Mouse (Mus musculus) heart, embryonic 16.5 days (tissue): ENCODE data around the gene Fbxl17. TPM values are rescaled to one million over a fixed set of nuclear protein-coding genes. Genes with fewer than 3 reads are reported as not detected.

Experiments used
- ATAC-seq: fragments of 200-750 bp; cut with Nextera tagmentation; replicated peaks from 2 replicates; pipeline ENCODE4 v1.8.0; 2017; ENCODE audit warnings: moderate number of reproducible peaks; ENCODE audit not compliant: insufficient read depth, low FRiP score; ENCODE audit errors: extremely low read depth
- H3K27ac ChIP-seq: fragments of 300-500 bp; sonication (generic); 2 replicates; pipeline ENCODE4 v1.5.1; 2014; ENCODE audit warnings: mild to moderate bottlenecking, low read length, control low read depth, moderate library complexity
- H3K27me3 ChIP-seq: fragments of 300-500 bp; sonication (generic); 2 replicates; pipeline ENCODE4 v1.6.1; 2014; ENCODE audit warnings: low read length, mixed read lengths; ENCODE audit not compliant: control insufficient read depth, insufficient read depth
- H3K36me3 ChIP-seq: fragments of 300-500 bp; sonication (generic); 2 replicates; pipeline ENCODE4 v1.6.1; 2014; ENCODE audit not compliant: control insufficient read depth, insufficient read depth
- H3K4me1 ChIP-seq: fragments of 300-500 bp; sonication (generic); 2 replicates; pipeline ENCODE4 v1.6.1; 2014; ENCODE audit warnings: low read length, mixed read lengths; ENCODE audit not compliant: control insufficient read depth, insufficient read depth
- H3K4me2 ChIP-seq: fragments of 300-500 bp; sonication (generic); 2 replicates; pipeline ENCODE4 v1.6.1; 2014; ENCODE audit warnings: low read depth, mild to moderate bottlenecking, control low read depth, low read length
- H3K4me3 ChIP-seq: fragments of 300-500 bp; sonication (generic); 2 replicates; pipeline ENCODE4 v1.5.1; 2014; ENCODE audit warnings: mild to moderate bottlenecking, control low read depth, low read length
- H3K9ac ChIP-seq: fragments of 300-500 bp; sonication (generic); 2 replicates; pipeline ENCODE4 v1.6.1; 2014; ENCODE audit warnings: low read length, control low read depth
- H3K9me3 ChIP-seq: fragments of 300-500 bp; sonication (generic); replicated peaks from 2 replicates; pipeline ENCODE4 v1.6.1; 2016; ENCODE audit warnings: low read length; ENCODE audit not compliant: control insufficient read depth
- WGBS: fragments of 180-500 bp; shearing (Covaris S2); extraction: QIAGEN DNeasy Blood & Tissue Kit; methylation state at CpG from one replicate; pipeline ENCODE4 v1.1.7; 2014; 5-methylcytosine and 5-hydroxymethylcytosine counted together
- polyA plus RNA-seq: library from polyadenylated mRNA; unstranded; fragments of >200 nt; fragmentation: Nextera tagmentation; extraction: Ambion mirVana; gene quantifications from 2 replicates; pipeline ENCODE4 v1.2.1, GENCODE M21; 2015

Gene Fbxl17
- polyA plus RNA-seq, 1 experiment from 2014 or later, result 14.3 TPM

DNA sequence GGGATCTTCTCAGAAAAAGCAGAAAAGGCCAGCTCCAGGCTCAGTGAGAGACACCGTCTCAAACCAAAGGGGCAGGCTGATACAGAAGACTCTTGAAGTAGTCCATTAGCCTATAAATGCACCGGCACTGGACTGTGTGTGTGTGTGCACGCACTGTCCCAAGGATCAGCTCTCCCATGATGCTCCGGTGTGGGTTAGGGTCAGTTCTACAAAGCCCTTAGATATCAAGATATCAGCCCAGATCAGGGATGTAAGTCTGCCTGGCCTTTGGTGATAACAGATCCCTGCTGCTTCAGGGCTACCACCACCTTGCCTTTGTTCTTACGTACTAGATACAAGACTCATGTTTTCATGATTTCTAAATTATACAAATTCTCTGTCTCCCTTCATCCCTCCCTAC lies 294.5 kb downstream of the Fbxl17 start:
- Histone ChIP-seq H3K9ac (no peak overlapping the region), H3K4me1 (no peaks in the 10 kb centered on the region), H3K4me2 (no peak overlapping the region), H3K4me3 (no peak overlapping the region), H3K27me3 (no peaks in the 10 kb centered on the region), H3K9me3 (0 out of 2 replicates have a peak, but pooled peaks cover 7% of the 10 kb centered on the region), H3K36me3 (0 out of 2 replicates have a peak, but pooled peaks cover 3% of the 10 kb centered on the region), H3K27ac (no peak overlapping the region)
- 94% methylated on average over 5 of the region's 5 CpGs for WGBS
- ATAC-seq, result no peak

DNA sequence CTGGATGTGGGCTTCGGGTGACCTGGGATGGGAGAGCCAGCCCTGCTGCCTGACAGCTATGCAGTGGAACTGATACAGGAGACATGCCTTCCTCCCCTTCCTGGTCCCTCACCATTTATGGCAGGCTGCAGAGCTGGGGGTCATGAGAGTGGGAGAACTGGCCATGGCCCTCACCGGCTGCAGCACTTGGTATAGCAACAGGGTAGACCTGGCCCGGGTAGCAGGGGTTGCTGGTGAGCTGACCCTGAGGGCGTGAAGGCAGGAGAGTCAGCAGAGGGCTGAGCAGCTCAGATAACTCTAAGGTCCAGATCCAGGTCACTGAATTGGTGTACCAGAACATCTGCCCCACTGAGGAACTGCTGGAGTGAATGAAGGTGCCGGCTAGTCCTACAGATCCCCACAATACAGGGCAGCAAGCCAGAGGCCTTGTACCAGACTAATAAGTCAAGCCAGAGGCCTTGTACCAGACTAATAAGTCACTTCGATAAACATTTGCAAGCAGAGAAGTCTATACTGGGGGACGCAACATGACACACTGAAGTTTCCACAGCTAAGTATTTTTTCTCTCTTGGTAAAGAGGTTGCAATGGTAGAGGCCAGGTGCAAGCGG lies 296.1 kb downstream of the Fbxl17 start:
- H3K27ac ChIP-seq, result no peak overlapping the region
- ATAC-seq, result no peak
- 70% methylated on average over 8 of the region's 8 CpGs for WGBS

DNA sequence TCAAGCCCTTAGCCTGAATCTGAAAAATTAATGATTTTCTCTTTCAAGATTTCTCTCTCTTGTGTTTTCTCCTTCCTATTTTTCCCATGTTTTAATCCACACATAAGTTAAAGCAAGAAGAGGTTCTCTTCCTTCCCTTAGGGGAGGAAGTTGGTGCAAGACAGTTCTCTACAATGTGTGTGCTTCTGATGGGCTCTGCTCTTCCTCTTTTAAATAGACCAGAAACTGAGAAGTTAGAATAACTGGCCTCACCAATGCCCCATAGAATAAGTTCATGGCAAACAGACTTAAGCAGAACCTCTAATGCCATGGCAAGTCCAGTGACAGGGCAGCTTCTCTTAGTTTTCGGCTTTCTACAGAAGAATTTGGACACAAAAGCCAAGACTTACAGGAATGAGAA lies 301.1 kb downstream of the Fbxl17 start:
- no peak for ATAC-seq
- H3K4me3 ChIP-seq, result no peak overlapping the region
- no peaks in the 10 kb centered on the region for H3K27me3 ChIP-seq
- no peak overlapping the region for H3K9ac ChIP-seq
- 0 out of 2 replicates have a peak, but pooled peaks cover 2% of the 10 kb centered on the region for H3K4me1 ChIP-seq
- no peak overlapping the region for H3K27ac ChIP-seq
- H3K4me2 ChIP-seq, result no peak overlapping the region
- H3K36me3 ChIP-seq, result no peaks in the 10 kb centered on the region
- WGBS, result 88% methylated on average over 1 of the region's 1 CpGs
- no peaks in the 10 kb centered on the region for H3K9me3 ChIP-seq

More for the DNA sequence above, 296.1 kb downstream of the Fbxl17 start:
- Histone ChIP-seq H3K36me3 (no peaks in the 10 kb centered on the region), H3K4me2 (no peak overlapping the region), H3K4me3 (no peak overlapping the region), H3K9me3 (no peaks in the 10 kb centered on the region), H3K4me1 (no peaks in the 10 kb centered on the region), H3K9ac (no peak overlapping the region), H3K27me3 (no peaks in the 10 kb centered on the region)

DNA sequence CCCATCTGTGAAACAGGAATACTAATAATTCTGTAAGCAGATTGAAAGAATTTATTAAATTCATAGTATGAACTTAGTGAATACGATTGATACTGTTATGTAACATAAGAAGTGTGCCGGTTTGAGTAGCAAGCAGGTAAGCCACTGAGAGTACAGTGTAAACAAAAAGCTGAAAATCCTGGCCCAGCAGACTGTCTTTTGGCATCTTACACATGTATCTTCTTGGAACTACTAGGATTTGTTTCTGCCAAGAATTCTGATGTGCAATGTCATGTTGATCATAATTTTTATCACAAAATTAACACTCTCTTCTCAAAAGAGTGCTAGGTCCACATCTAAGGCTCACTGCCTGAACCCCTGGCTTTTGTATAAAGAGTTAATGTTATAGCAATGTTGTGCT lies 304.3 kb downstream of the Fbxl17 start:
- 86% methylated on average over 2 of the region's 2 CpGs for WGBS
- Histone ChIP-seq H3K4me1 (peaks cover 16% of the 10 kb centered on the region), H3K4me2 (no peak overlapping the region), H3K9ac (no peak overlapping the region), H3K27me3 (no peaks in the 10 kb centered on the region), H3K27ac (no peak overlapping the region), H3K9me3 (no peaks in the 10 kb centered on the region), H3K4me3 (no peak overlapping the region), H3K36me3 (no peaks in the 10 kb centered on the region)
- no peak for ATAC-seq

DNA sequence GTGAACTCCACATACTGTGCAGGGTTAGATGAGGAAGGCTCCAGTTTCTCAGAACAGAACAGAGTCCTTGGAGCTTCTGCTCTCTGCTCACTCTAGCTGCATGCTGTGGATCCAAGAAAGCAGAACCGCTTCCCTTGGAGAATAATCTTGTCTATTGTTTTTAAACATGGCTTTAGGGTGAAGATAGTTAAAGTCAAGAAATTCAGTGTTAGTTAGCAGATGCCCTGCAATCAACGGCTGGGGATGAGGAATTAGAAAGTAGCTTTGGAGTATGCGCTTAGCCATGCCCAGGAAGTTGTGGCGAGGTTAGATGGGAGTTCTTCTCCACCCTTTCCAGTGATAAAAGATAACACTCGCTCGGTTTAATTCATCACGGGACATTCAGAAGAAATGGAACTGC lies 306.6 kb downstream of the Fbxl17 start:
- WGBS, result 47% methylated on average over 7 of the region's 7 CpGs
- H3K9me3 ChIP-seq, result no peaks in the 10 kb centered on the region
- H3K4me2 ChIP-seq, result no peak overlapping the region
- no peak overlapping the region for H3K4me3 ChIP-seq
- no peaks in the 10 kb centered on the region for H3K36me3 ChIP-seq
- H3K4me1 ChIP-seq, result peaks cover 16% of the 10 kb centered on the region
- no peak overlapping the region for H3K27ac ChIP-seq
- no peak for ATAC-seq
- no peak overlapping the region for H3K9ac ChIP-seq
- no peaks in the 10 kb centered on the region for H3K27me3 ChIP-seq

DNA sequence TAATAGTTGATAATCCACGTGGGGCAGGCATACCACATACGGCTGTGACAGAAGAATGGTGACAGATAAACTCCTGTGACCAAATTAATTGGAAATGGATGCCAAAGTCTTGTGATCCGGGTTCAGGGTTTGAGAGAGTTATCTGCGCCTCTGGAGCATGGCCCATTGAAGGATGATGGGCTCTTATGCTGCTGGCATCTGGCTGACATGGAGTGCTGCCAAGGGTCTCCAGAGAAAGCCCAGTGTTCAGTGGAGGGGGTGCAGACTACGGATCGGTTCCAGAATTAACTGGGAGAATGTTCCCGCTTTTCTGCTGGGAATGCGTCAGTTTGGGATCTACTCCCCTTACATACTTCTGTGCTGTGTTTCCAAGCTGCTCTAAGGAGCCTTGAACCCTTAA lies 308.5 kb downstream of the Fbxl17 start:
- peak; percentile 91 for ATAC-seq
- Histone ChIP-seq H3K27me3 (no peaks in the 10 kb centered on the region), H3K4me1 (peaks cover 16% of the 10 kb centered on the region), H3K9ac (no peak overlapping the region), H3K4me2 (peak overlapping the region; percentile 31; the same call in 1 of the 2 replicates), H3K36me3 (no peaks in the 10 kb centered on the region), H3K9me3 (no peaks in the 10 kb centered on the region), H3K27ac (peak overlapping the region; percentile 17; the same call in 1 of the 2 replicates), H3K4me3 (no peak overlapping the region)
- WGBS, result 30% methylated on average over 8 of the region's 8 CpGs

DNA sequence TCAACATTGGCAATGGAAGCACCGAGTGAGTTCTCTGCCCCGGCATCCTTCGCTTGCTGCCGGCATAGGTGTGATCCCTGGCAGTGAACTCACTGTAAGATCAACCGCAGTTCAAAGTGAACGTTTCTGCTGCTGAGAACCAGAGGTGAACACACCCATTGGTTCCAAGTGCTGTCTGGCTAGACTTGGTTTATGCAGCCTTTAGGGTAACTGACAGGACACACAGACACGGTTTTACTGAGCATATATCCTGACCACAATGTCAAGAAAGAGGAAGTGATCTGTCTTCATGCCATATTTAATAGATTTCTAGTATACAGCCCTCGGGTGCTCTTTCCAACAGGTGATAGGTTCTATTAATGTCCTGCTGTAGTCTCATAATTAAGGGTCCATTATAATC lies 310.5 kb downstream of the Fbxl17 start:
- Histone ChIP-seq H3K27me3 (no peaks in the 10 kb centered on the region), H3K9ac (no peak overlapping the region), H3K9me3 (no peaks in the 10 kb centered on the region), H3K4me1 (peaks cover 24% of the 10 kb centered on the region), H3K4me2 (no peak overlapping the region), H3K36me3 (no peaks in the 10 kb centered on the region), H3K4me3 (no peak overlapping the region), H3K27ac (no peak overlapping the region)
- no peak for ATAC-seq
- WGBS, result 80% methylated on average over 8 of the region's 8 CpGs

DNA sequence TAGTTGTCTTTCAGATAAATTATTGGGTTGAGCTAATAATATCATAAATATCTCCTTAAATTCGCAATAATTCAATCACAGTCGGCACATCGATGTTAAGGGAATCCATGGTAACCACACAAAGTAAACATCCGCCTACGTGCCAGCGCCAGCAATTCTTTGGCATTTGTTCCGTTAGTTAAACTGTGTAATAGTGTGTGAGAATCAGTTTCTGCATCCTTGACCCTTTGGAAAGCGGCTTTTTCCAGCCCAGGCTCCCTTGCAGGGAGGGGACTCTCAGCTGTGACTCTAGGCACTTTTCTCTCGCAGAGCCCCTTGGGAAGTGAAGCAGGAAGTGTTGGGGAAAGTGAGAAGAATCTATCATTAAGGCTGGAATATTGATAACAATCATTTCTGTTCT lies 314.3 kb downstream of the Fbxl17 start:
- Histone ChIP-seq H3K4me1 (peaks cover 8% of the 10 kb centered on the region), H3K4me2 (no peak overlapping the region), H3K27ac (no peak overlapping the region), H3K9me3 (no peaks in the 10 kb centered on the region), H3K27me3 (no peaks in the 10 kb centered on the region), H3K36me3 (no peaks in the 10 kb centered on the region), H3K4me3 (no peak overlapping the region), H3K9ac (no peak overlapping the region)
- no peak for ATAC-seq
- WGBS, result 72% methylated on average over 9 of the region's 9 CpGs

DNA sequence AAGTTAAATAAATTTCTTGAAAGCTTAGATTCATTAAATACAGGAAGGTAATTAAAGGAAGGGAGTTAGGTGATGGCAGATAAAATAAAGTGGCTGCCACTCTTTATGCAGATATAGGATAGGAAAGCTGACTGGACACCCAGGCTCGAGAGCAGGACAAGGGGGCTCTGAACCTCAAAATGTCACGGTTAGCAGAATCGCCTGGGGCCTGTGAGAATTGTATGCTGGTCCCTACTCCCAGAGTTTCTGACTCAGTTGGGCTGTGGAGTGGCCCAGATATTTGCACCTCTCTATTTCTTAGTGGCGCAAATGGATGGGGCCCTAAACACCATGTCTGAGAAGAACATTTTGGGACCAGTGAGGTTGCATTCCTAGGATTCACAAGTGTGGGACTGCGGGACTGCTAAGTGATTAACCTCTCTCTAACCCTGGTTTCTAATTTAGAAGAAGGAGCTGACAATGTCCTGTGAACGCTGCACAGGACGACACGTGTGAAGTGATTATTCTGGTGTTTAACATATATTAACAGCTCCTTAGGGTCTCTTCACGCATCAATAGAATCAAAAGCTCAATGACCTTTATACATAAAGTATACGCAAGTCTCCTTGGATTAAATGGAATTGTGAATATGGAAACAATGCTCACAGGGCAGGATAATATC lies 314.8 kb downstream of the Fbxl17 start:
- no peak overlapping the region for H3K4me3 ChIP-seq
- no peak for ATAC-seq
- no peak overlapping the region for H3K27ac ChIP-seq
- peaks cover 8% of the 10 kb centered on the region for H3K4me1 ChIP-seq
- 60% methylated on average over 10 of the region's 10 CpGs for WGBS
- H3K9ac ChIP-seq, result no peak overlapping the region
- H3K9me3 ChIP-seq, result no peaks in the 10 kb centered on the region
- H3K4me2 ChIP-seq, result no peak overlapping the region
- H3K36me3 ChIP-seq, result no peaks in the 10 kb centered on the region
- no peaks in the 10 kb centered on the region for H3K27me3 ChIP-seq
